Mouse (Mus musculus): ENCODE measurements around the gene Dock2. TPM values are rescaled to one million over a fixed set of nuclear protein-coding genes. Genes with fewer than 3 reads are reported as not detected.
A peak's percentile ranks its signal among the peaks of the same experiment; 100 is the strongest.

Dock2 gene
- polyA plus RNA-seq, 1 experiment from 2014 or later: 1.6 TPM

- 52% methylated on average over 12 of the region's 12 CpGs for WGBS
- no peak overlapping the region for H3K27ac ChIP-seq (ENCODE audit: low read length)
- ATAC-seq (ENCODE audit: low FRiP score, low TSS enrichment): peak; percentile 67; the same call in 1 of the 2 replicates
These were observed 12.3 kb downstream of the Dock2 start for GRCm38 (mm10) chr11:34771221-34771986.

GRCm38 (mm10) chr11:34770666-34771065, 13.0 kb downstream of the Dock2 start:
- no peak for ATAC-seq (ENCODE audit: low FRiP score, low TSS enrichment)
- Histone ChIP-seq H3K27ac (ENCODE audit: low read length) (no peak overlapping the region), H3K4me2 (replicated peaks; ENCODE audit: low read depth, low read length) (no peak overlapping the region), H3K27me3 (ENCODE audit: insufficient read depth, low read length) (no peaks in the 10 kb centered on the region), H3K9me3 (ENCODE audit: low read length) (peaks cover 4% of the 10 kb centered on the region; the same call in 1 of the 2 replicates), H3K9ac (replicated peaks; ENCODE audit: low read length) (no peak overlapping the region), H3K4me3 (ENCODE audit: low read length) (no peak overlapping the region), H3K4me1 (ENCODE audit: insufficient read depth, low read length) (no peaks in the 10 kb centered on the region), H3K36me3 (ENCODE audit: insufficient read depth, low read length) (no peaks in the 10 kb centered on the region)
- WGBS: 38% methylated on average over 4 of the region's 4 CpGs

More at GRCm38 (mm10) chr11:34771221-34771986, 12.3 kb downstream of the Dock2 start:
- Histone ChIP-seq H3K4me2 (replicated peaks; ENCODE audit: low read depth, low read length) (no peak overlapping the region), H3K9me3 (ENCODE audit: low read length) (no peaks in the 10 kb centered on the region), H3K4me3 (ENCODE audit: low read length) (no peak overlapping the region), H3K36me3 (ENCODE audit: insufficient read depth, low read length) (no peaks in the 10 kb centered on the region), H3K27me3 (ENCODE audit: insufficient read depth, low read length) (no peaks in the 10 kb centered on the region), H3K4me1 (ENCODE audit: insufficient read depth, low read length) (no peaks in the 10 kb centered on the region), H3K9ac (replicated peaks; ENCODE audit: low read length) (no peak overlapping the region)

GRCm38 (mm10) chr11:34769946-34770345, 13.7 kb downstream of the Dock2 start:
- Histone ChIP-seq H3K4me1 (ENCODE audit: insufficient read depth, low read length) (no peaks in the 10 kb centered on the region), H3K4me3 (ENCODE audit: low read length) (no peak overlapping the region), H3K4me2 (replicated peaks; ENCODE audit: low read depth, low read length) (no peak overlapping the region), H3K27ac (ENCODE audit: low read length) (no peak overlapping the region), H3K9ac (replicated peaks; ENCODE audit: low read length) (no peak overlapping the region), H3K36me3 (ENCODE audit: insufficient read depth, low read length) (no peaks in the 10 kb centered on the region), H3K27me3 (ENCODE audit: insufficient read depth, low read length) (no peaks in the 10 kb centered on the region), H3K9me3 (ENCODE audit: low read length) (peaks cover 4% of the 10 kb centered on the region; the same call in 1 of the 2 replicates)
- 93% methylated on average over 8 of the region's 8 CpGs for WGBS
- no peak for ATAC-seq (ENCODE audit: low FRiP score, low TSS enrichment)

- WGBS: 92% methylated on average over 2 of the region's 2 CpGs
- no peak for ATAC-seq (ENCODE audit: low FRiP score, low TSS enrichment)
- H3K4me2 ChIP-seq (replicated peaks; ENCODE audit: low read depth, low read length): no peak overlapping the region
These were observed 14.3 kb downstream of the Dock2 start for GRCm38 (mm10) chr11:34769396-34769795.

GRCm38 (mm10) chr11:34763739-34764361, 19.8 kb downstream of the Dock2 start:
- no peak overlapping the region for H3K4me2 ChIP-seq (replicated peaks; ENCODE audit: low read depth, low read length)
- no peak overlapping the region for H3K9ac ChIP-seq (replicated peaks; ENCODE audit: low read length)
- no peak overlapping the region for H3K27ac ChIP-seq (ENCODE audit: low read length)
- H3K4me3 ChIP-seq (ENCODE audit: low read length): no peak overlapping the region
- WGBS: 80% methylated on average over 5 of the region's 5 CpGs
- ATAC-seq (ENCODE audit: low FRiP score, low TSS enrichment): no peak
- no peaks in the 10 kb centered on the region for H3K36me3 ChIP-seq (ENCODE audit: insufficient read depth, low read length)
- H3K9me3 ChIP-seq (ENCODE audit: low read length): peaks cover 4% of the 10 kb centered on the region; the same call in 1 of the 2 replicates
- H3K4me1 ChIP-seq (ENCODE audit: insufficient read depth, low read length): no peaks in the 10 kb centered on the region
- H3K27me3 ChIP-seq (ENCODE audit: insufficient read depth, low read length): no peaks in the 10 kb centered on the region

More at GRCm38 (mm10) chr11:34769396-34769795, 14.3 kb downstream of the Dock2 start:
- H3K4me3 ChIP-seq (ENCODE audit: low read length): no peak overlapping the region
- no peaks in the 10 kb centered on the region for H3K4me1 ChIP-seq (ENCODE audit: insufficient read depth, low read length)
- H3K36me3 ChIP-seq (ENCODE audit: insufficient read depth, low read length): no peaks in the 10 kb centered on the region
- H3K27ac ChIP-seq (ENCODE audit: low read length): no peak overlapping the region
- no peaks in the 10 kb centered on the region for H3K27me3 ChIP-seq (ENCODE audit: insufficient read depth, low read length)
- H3K9ac ChIP-seq (replicated peaks; ENCODE audit: low read length): no peak overlapping the region
- peaks cover 4% of the 10 kb centered on the region; the same call in 1 of the 2 replicates for H3K9me3 ChIP-seq (ENCODE audit: low read length)

- WGBS: 92% methylated on average over 5 of the region's 5 CpGs
- no peaks in the 10 kb centered on the region for H3K36me3 ChIP-seq (ENCODE audit: insufficient read depth, low read length)
- no peak overlapping the region for H3K9ac ChIP-seq (replicated peaks; ENCODE audit: low read length)
- ATAC-seq (ENCODE audit: low FRiP score, low TSS enrichment): no peak
- no peak overlapping the region for H3K4me3 ChIP-seq (ENCODE audit: low read length)
- no peak overlapping the region for H3K4me2 ChIP-seq (replicated peaks; ENCODE audit: low read depth, low read length)
- H3K27ac ChIP-seq (ENCODE audit: low read length): no peak overlapping the region
- no peaks in the 10 kb centered on the region for H3K27me3 ChIP-seq (ENCODE audit: insufficient read depth, low read length)
- no peaks in the 10 kb centered on the region for H3K4me1 ChIP-seq (ENCODE audit: insufficient read depth, low read length)
- peaks cover 4% of the 10 kb centered on the region; the same call in 1 of the 2 replicates for H3K9me3 ChIP-seq (ENCODE audit: low read length)
These were observed 21.0 kb downstream of the Dock2 start for GRCm38 (mm10) chr11:34762570-34763127.

GRCm38 (mm10) chr11:34762125-34762524, 21.6 kb downstream of the Dock2 start:
- H3K27ac ChIP-seq (ENCODE audit: low read length): no peak overlapping the region
- no peak overlapping the region for H3K4me2 ChIP-seq (replicated peaks; ENCODE audit: low read depth, low read length)
- H3K9ac ChIP-seq (replicated peaks; ENCODE audit: low read length): no peak overlapping the region
- H3K4me1 ChIP-seq (ENCODE audit: insufficient read depth, low read length): no peaks in the 10 kb centered on the region
- 87% methylated on average over 6 of the region's 6 CpGs for WGBS
- peaks cover 4% of the 10 kb centered on the region; the same call in 1 of the 2 replicates for H3K9me3 ChIP-seq (ENCODE audit: low read length)
- no peak overlapping the region for H3K4me3 ChIP-seq (ENCODE audit: low read length)
- no peak for ATAC-seq (ENCODE audit: low FRiP score, low TSS enrichment)
- H3K36me3 ChIP-seq (ENCODE audit: insufficient read depth, low read length): no peaks in the 10 kb centered on the region
- no peaks in the 10 kb centered on the region for H3K27me3 ChIP-seq (ENCODE audit: insufficient read depth, low read length)

- H3K4me1 ChIP-seq (ENCODE audit: insufficient read depth, low read length): no peaks in the 10 kb centered on the region
- no peaks in the 10 kb centered on the region for H3K27me3 ChIP-seq (ENCODE audit: insufficient read depth, low read length)
- H3K27ac ChIP-seq (ENCODE audit: low read length): no peak overlapping the region
- H3K4me2 ChIP-seq (replicated peaks; ENCODE audit: low read depth, low read length): no peak overlapping the region
- no peak for ATAC-seq (ENCODE audit: low FRiP score, low TSS enrichment)
- H3K9ac ChIP-seq (replicated peaks; ENCODE audit: low read length): no peak overlapping the region
- H3K4me3 ChIP-seq (ENCODE audit: low read length): no peak overlapping the region
- H3K9me3 ChIP-seq (ENCODE audit: low read length): no peaks in the 10 kb centered on the region
- WGBS: 82% methylated on average over 4 of the region's 4 CpGs
- no peaks in the 10 kb centered on the region for H3K36me3 ChIP-seq (ENCODE audit: insufficient read depth, low read length)
These were observed 24.1 kb downstream of the Dock2 start for GRCm38 (mm10) chr11:34759582-34759981.

- Histone ChIP-seq H3K27ac (ENCODE audit: low read length) (no peak overlapping the region), H3K9ac (replicated peaks; ENCODE audit: low read length) (no peak overlapping the region), H3K4me2 (replicated peaks; ENCODE audit: low read depth, low read length) (no peak overlapping the region), H3K36me3 (ENCODE audit: insufficient read depth, low read length) (no peaks in the 10 kb centered on the region), H3K9me3 (ENCODE audit: low read length) (no peaks in the 10 kb centered on the region), H3K27me3 (ENCODE audit: insufficient read depth, low read length) (no peaks in the 10 kb centered on the region), H3K4me1 (ENCODE audit: insufficient read depth, low read length) (no peaks in the 10 kb centered on the region), H3K4me3 (ENCODE audit: low read length) (no peak overlapping the region)
- WGBS: 53% methylated on average over 1 of the region's 1 CpGs
- no peak for ATAC-seq (ENCODE audit: low FRiP score, low TSS enrichment)
These were observed 42.6 kb downstream of the Dock2 start for GRCm38 (mm10) chr11:34741081-34741480.

- Histone ChIP-seq H3K9ac (replicated peaks; ENCODE audit: low read length) (no peak overlapping the region), H3K4me1 (ENCODE audit: insufficient read depth, low read length) (no peaks in the 10 kb centered on the region), H3K27ac (ENCODE audit: low read length) (no peak overlapping the region), H3K4me3 (ENCODE audit: low read length) (no peak overlapping the region), H3K4me2 (replicated peaks; ENCODE audit: low read depth, low read length) (no peak overlapping the region), H3K27me3 (ENCODE audit: insufficient read depth, low read length) (no peaks in the 10 kb centered on the region), H3K9me3 (ENCODE audit: low read length) (no peaks in the 10 kb centered on the region), H3K36me3 (ENCODE audit: insufficient read depth, low read length) (no peaks in the 10 kb centered on the region)
- ATAC-seq (ENCODE audit: low FRiP score, low TSS enrichment): no peak
- WGBS: 95% methylated on average over 3 of the region's 3 CpGs
These were observed 43.9 kb downstream of the Dock2 start for GRCm38 (mm10) chr11:34739816-34740215.
